Mouse (Mus musculus) cerebellum, postnatal 14 days (tissue): Measurements from ENCODE around the gene Syce3.

Source experiments
- DNase-seq, 2 experiments: peaks; one replicate each; pipeline ENCODE4 v3.0.0; 2021; ENCODE audit warnings: mixed read lengths in 2 of 2

The Syce3 gene

GRCm38 (mm10) chr15:89372536-89372935 lies 37.8 kb downstream of the Syce3 start:
- DNase-seq: peak in 1 of 2 experiments; percentile 24

- peak in 1 of 2 experiments; percentile 19 for DNase-seq
These were observed 38.2 kb downstream of the Syce3 start for GRCm38 (mm10) chr15:89372068-89372467.

GRCm38 (mm10) chr15:89365141-89365551 lies 45.2 kb downstream of the Syce3 start:
- DNase-seq: peak; percentile 95 to 97

- DNase-seq: no peak
These were observed 47.3 kb downstream of the Syce3 start for GRCm38 (mm10) chr15:89363051-89363450.

GRCm38 (mm10) chr15:89358784-89359183 lies 51.5 kb downstream of the Syce3 start:
- no peak for DNase-seq

- DNase-seq: peak; percentile 74 to 88
These were observed 53.9 kb downstream of the Syce3 start for GRCm38 (mm10) chr15:89356372-89356771.

GRCm38 (mm10) chr15:89355241-89356187 lies 54.8 kb downstream of the Syce3 start, which contains the start of the genes Lmf2 and Ncaph2:
TSS of gene Lmf2 (minus strand) at chr15:89355659.
TSS of gene Ncaph2 (plus strand) at chr15:89355719.
- DNase-seq: peak; percentile 96 to 98

GRCm38 (mm10) chr15:89354455-89354854 lies 55.8 kb downstream of the Syce3 start:
- peak in 1 of 2 experiments; percentile 27 for DNase-seq

- no peak for DNase-seq
These were observed 56.5 kb downstream of the Syce3 start for GRCm38 (mm10) chr15:89353837-89354236.

GRCm38 (mm10) chr15:89352795-89353194 lies 57.5 kb downstream of the Syce3 start:
- DNase-seq: no peak

GRCm38 (mm10) chr15:89352054-89352453 lies 58.2 kb downstream of the Syce3 start:
- no peak for DNase-seq

- no peak for DNase-seq
These were observed 59.0 kb downstream of the Syce3 start for GRCm38 (mm10) chr15:89351302-89351701.

GRCm38 (mm10) chr15:89350447-89350846 lies 59.9 kb downstream of the Syce3 start:
- DNase-seq: no peak

- DNase-seq: no peak
These were observed 67.0 kb downstream of the Syce3 start for GRCm38 (mm10) chr15:89343325-89343724.

- DNase-seq: no peak
These were observed 68.6 kb downstream of the Syce3 start for GRCm38 (mm10) chr15:89341678-89342077.
